In genomic region chr17:12261887-12262286, GRCm38 (mm10) we compare ENCODE assay signal across 12 mouse cellular contexts. TPM values are rescaled to one million over a fixed set of nuclear protein-coding genes. Genes with fewer than 3 reads are reported as not detected.
DNase-seq lines count a peak whose midpoint lies in the region; ATAC-seq and TF ChIP-seq lines count a peak whose summit lies in the region.
"Had no signal": no experiment of that assay in that cellular context is flagged by ENCODE, and none has a peak within 500 bp of the region (broad histone marks: within the 10 kb centered on the region; RNA-seq: fewer than 3 reads in every experiment).

No protein-coding gene starts in this region.

- TF ChIP-seq CTCF in gastrocnemius, adult 2 months (IDR thresholded peaks at IDR 0.05): peak; percentile 33
- TF ChIP-seq CTCF in brain, embryonic 14.5 days (IDR thresholded peaks at IDR 0.05; ENCODE audit: borderline replicate concordance, extremely low read depth, insufficient read depth, insufficient read length): peak; percentile 20; the same call in 1 of the 2 replicates

- peaks cover 20% of the 10 kb centered on the region for H3K4me1 ChIP-seq in limb, embryonic 14.5 days (ENCODE audit: control insufficient read depth, insufficient read depth, low read length)
- peaks cover 16% of the 10 kb centered on the region for H3K4me1 ChIP-seq in limb, embryonic 10.5 days

- WGBS in limb, embryonic 14.5 days: 61% methylated on average over 2 of the region's 2 CpGs
- 78% methylated on average over 2 of the region's 2 CpGs for WGBS in limb, embryonic 10.5 days

- no peak overlapping the region for H3K9ac ChIP-seq in limb, embryonic 14.5 days (ENCODE audit: low read depth, low read length, severe bottlenecking)
- H3K9ac ChIP-seq: embryonic facial prominence, embryonic 15.5 days; midbrain, embryonic 12.5 days had no signal

- no peak overlapping the region for H3K27ac ChIP-seq in gastrocnemius, adult 2 months
- H3K27ac ChIP-seq in limb, embryonic 14.5 days (replicated peaks; ENCODE audit: low read depth, low read length): no peak overlapping the region
- H3K27ac ChIP-seq in limb, embryonic 10.5 days: no peak overlapping the region
- H3K27ac ChIP-seq: embryonic facial prominence, embryonic 15.5 days; midbrain, embryonic 12.5 days had no signal

- H3K36me3 ChIP-seq in limb, embryonic 14.5 days (ENCODE audit: control insufficient read depth, insufficient read depth, low read length): peaks cover 46% of the 10 kb centered on the region
- H3K36me3 ChIP-seq in limb, embryonic 10.5 days: peaks cover 72% of the 10 kb centered on the region

- H3K27me3 ChIP-seq in limb, embryonic 14.5 days (ENCODE audit: control insufficient read depth, insufficient read depth, low read length): no peaks in the 10 kb centered on the region
- H3K27me3 ChIP-seq in limb, embryonic 10.5 days (ENCODE audit: low read depth, poor library complexity, severe bottlenecking): no peaks in the 10 kb centered on the region
- H3K27me3 ChIP-seq: embryonic facial prominence, embryonic 15.5 days; midbrain, embryonic 12.5 days had no signal

- no peak overlapping the region for H3K4me3 ChIP-seq in gastrocnemius, adult 2 months
- no peak overlapping the region for H3K4me3 ChIP-seq in limb, embryonic 14.5 days (replicated peaks; ENCODE audit: low read length)
- H3K4me3 ChIP-seq in limb, embryonic 10.5 days: no peak overlapping the region
- H3K4me3 ChIP-seq: embryonic facial prominence, embryonic 15.5 days; midbrain, embryonic 12.5 days had no signal

- no peak for DNase-seq in gastrocnemius, adult 2 months
- DNase-seq in gastrocnemius, postnatal 4 days (ENCODE audit: low spot score in 2 of 2): no peak
- no peak for DNase-seq in limb, embryonic 14.5 days (ENCODE audit: low spot score)
- DNase-seq in limb, embryonic 10.5 days (ENCODE audit: low spot score): no peak
- no peak for DNase-seq in brain, embryonic 14.5 days (ENCODE audit: low read depth)
- peak; percentile 5 for DNase-seq in lung, postnatal 36 days
- no peak for DNase-seq in neural tube, embryonic 10.5 days (ENCODE audit: extremely low spot score, low spot score)
- DNase-seq in urinary bladder, postnatal 25 days (ENCODE audit: low spot score): no peak
- DNase-seq: adrenal gland, adult 2 months; thymus, adult 18-20 months had no signal

- ATAC-seq in limb, embryonic 14.5 days (ENCODE audit: low FRiP score, low read depth): 0 out of 2 replicates have a peak, but pooled peaks have one; percentile 39

- no peak for TF ChIP-seq POLR2A in limb, embryonic 14.5 days (IDR thresholded peaks at IDR 0.05; ENCODE audit: borderline replicate concordance, extremely low read depth, insufficient read depth, insufficient read length)
- TF ChIP-seq POLR2A in brain, embryonic 14.5 days (IDR thresholded peaks at IDR 0.05; ENCODE audit: borderline replicate concordance, extremely low read depth, insufficient read depth, insufficient read length, poor library complexity, severe bottlenecking): no peak

- no peaks in the 10 kb centered on the region for H3K9me3 ChIP-seq in limb, embryonic 14.5 days (ENCODE audit: control insufficient read depth, low read length)
- H3K9me3 ChIP-seq in limb, embryonic 10.5 days (replicated peaks): no peaks in the 10 kb centered on the region
- H3K9me3 ChIP-seq: embryonic facial prominence, embryonic 15.5 days; midbrain, embryonic 12.5 days had no signal

- no peak overlapping the region for H3K4me2 ChIP-seq in limb, embryonic 14.5 days (replicated peaks; ENCODE audit: low read depth, low read length, severe bottlenecking)
- H3K4me2 ChIP-seq: embryonic facial prominence, embryonic 15.5 days; midbrain, embryonic 12.5 days had no signal

- intact Hi-C loops in gastrocnemius, adult 2 months (cut with DNase I): no loop called here

RNA-seq across cellular contexts. Expression of gene Map3k4, which starts 56.7 kb away (rescaled TPM):
- total RNA-seq in gastrocnemius, adult 2 months (2021): 10 to 100 TPM; 29.5 to 36.6 TPM
- 10 to 100 TPM; 26.1 to 32.0 TPM for total RNA-seq in gastrocnemius, postnatal 4 days (2021)
- polyA plus RNA-seq in limb, embryonic 14.5 days (2012; rRNA removed): 28.6 and 28.9 TPM in 2 replicates
- polyA plus RNA-seq in limb, embryonic 14.5 days (2014; fragmentation: Nextera tagmentation; extraction: Ambion mirVana): 36.4 and 38.8 TPM in 2 replicates
- polyA plus RNA-seq in limb, embryonic 10.5 days (2016; fragmentation: Nextera tagmentation; extraction: Ambion mirVana): 47.8 and 49.9 TPM in 2 replicates
- 18.3 and 28.6 TPM in 2 replicates for polyA plus RNA-seq in brain, embryonic 14.5 days (2012; rRNA removed)
